Mouse (Mus musculus): Measurements from ENCODE around the gene Lhx2.

- TF ChIP-seq GATA1 (IDR thresholded peaks at IDR 0.05; ENCODE audit: low read length) = no peak
- no peak for TF ChIP-seq TAL1 (IDR thresholded peaks at IDR 0.05; ENCODE audit: low read length)
These were observed 20.7 kb downstream of the Lhx2 start for GRCm38 (mm10) chr2:38359811-38360210.
